Mouse (Mus musculus) c-Kit-positive CD71-negative TER-119-negative erythroid progenitor cells, embryonic 14.5 days (primary cell): ENCODE measurements around the gene Vasn.

Source experiments
- DNase-seq: peaks from one replicate; pipeline ENCODE4 v3.0.0-alpha.2; 2013; ENCODE audit warnings: low read depth

Vasn gene

DNA sequence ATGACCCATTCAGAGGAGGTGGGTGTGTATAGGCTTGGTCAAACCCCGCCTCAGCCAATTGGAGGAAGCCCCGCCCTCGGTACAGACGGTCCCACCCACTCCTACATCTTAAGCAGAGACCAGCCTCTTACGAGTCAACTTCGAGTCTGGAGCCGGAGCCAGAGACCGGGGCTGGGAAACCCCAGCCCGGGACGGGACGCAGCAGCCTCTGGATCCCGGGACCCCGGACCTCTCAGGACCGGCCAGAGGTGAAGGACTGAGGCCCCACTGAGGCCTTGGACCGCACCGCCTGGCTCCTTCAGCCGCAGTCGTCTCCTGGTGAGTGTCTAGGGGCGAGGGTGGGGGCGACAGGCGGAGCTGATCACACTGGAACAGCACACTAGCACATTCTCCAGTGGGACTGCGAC, at the start of gene Vasn, which contains the start of gene Dnaja3:
Vasn (plus strand) TSS at position 111 of the 407 bp plus-strand sequence.
Dnaja3 (plus strand) TSS at position 159 of the 407 bp plus-strand sequence.
- DNase-seq, result peak; percentile 77

DNA sequence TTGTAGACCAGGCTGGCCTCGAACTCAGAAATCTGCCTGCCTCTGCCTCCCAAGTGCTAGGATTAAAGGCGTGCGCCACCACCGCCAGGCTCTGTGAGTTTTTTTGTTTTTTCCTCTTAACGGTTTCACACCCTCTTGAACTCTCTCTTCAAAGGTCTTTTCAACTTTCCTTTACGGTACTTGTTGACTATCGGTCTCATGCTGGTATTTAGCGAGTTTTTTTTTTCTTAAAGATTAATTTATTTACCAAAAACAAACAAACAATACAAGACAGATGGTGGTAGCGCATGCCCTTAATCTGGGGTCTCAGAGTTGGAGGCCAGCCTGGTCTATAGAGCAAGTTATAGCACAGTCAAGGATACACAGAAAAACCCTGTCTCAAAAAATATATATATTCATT, 49.5 kb upstream of the Vasn start:
- DNase-seq, result no peak

DNA sequence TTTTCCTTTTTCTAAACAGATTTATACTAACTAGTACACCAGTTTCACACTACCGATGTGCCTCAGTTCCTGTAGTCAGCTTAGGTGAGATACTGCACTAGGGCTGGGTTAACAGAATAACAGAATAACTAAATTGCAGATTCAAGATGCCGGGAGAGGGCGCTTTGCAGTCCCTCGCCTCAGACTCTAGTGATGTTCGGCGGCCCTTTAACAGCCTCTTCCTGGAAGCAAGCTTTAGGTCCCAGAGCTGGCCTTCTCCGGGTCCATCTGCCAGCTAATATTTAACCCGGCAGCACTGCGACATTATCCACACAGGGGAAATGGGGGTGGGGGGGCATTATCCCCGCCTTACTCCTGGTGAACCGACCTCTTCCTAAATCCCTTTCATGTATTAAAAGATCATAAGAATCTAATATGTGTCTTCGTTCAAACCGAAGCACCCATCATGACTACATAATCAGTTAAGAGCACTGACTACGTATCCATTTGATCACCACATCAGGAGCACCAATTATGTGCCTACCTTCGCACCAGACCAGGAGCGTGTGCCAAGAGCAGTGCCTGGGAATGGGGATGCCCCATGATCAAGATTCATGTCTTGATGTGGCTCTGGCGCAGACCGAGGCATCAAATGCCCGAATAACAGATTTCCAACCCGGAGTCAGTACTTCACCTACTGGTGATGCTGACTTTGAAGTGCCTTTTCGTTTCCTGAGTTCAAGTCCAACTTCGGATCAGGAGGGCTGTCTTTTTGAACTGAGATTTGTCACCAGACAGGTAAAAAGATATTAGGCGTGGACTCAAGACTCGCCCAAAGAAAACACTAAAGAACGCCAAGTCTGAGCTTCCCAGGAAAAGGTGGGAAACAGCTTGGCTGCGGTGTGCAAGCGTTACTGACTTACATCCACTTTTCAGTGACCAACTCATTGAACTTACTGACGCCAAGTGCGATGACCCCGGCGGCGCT, 46.5 kb upstream of the Vasn start:
- no peak for DNase-seq

- DNase-seq, result no peak
Measured at GRCm38 (mm10) chr16:4593971-4594813, 45.5 kb upstream of the Vasn start, which contains the start of gene Glis2. Glis2 (plus strand) TSS chr16:4594713.

DNA sequence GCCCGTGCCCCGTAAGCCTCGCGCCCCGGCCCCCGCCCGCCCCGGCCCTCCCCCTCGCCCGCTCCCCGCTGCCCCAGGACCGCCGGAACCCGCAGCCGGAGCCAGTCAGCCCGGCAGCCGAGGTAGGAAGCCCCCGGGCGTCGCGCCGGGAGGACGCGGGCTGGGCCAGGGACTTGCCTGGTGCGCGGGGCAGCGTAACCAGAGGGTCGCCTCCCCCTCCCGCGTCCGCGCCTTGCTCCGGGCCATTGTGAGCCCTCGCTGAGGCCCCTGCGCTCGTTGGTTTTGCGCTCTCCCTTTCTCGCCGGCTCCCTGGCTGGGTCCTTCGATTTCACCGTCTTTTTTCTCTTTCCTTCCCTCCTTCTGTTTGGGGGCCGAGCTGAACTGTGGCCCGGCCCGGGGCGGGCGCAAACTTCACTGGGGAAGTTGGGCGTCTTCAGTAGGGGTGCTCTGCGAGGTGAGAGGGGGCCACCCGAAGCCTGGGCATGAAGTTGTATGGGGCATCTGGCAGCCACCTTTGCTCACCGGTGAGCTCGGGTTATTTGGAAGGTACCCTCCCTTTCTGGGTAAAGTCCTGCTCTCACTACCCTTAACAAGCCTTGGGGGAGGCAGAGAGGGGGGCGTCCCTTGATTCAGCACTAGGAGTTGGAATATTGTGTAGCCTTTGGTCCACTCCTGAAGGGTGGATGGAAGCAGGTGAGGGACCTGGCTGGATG, 44.8 kb upstream of the Vasn start:
- no peak for DNase-seq

DNA sequence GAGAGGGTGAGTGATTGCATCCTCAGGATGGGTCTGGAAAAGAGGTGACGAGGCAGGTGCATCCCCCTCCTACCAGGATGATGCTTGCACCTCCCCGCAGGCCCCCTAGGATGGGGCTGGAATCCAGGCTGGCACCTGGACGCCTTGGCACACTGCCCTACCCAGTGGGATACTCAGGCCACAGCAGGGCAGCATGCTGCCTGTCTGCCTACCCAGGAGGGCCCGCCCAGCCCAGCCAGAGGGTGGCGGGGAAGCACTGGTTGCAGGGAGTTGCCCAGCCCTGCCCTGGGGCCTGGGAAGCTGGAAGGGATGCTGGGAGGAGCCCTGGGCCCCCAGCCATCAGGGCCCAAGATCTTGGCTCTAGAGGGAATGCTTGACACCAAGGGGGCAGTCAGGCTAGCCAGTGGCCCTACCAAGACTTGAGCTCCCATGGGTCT, 44.2 kb upstream of the Vasn start:
- no peak for DNase-seq

- DNase-seq, result no peak
Measured at GRCm38 (mm10) chr16:4596141-4596728, 43.5 kb upstream of the Vasn start.

DNA sequence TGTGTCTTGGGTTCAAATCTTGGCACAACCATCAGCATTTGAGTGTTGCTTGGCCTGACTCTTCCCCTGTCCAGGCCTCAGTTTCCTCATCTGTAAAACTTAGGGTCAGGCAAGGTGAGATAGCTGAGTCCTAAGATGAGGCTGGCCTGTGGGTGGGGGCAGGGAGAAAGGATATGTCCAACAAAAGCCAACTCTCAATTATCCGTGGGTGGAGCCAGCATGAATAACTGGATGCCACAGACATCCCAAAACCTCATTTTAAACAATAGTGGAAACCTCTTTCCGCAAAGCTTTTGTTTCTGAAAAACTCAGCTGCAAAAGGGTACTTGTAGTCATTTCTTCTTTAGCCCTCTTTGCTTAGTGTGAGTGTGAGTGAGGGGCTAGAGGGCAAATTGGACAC, 42.9 kb upstream of the Vasn start:
- DNase-seq, result no peak

- no peak for DNase-seq
Measured at GRCm38 (mm10) chr16:4597296-4597695, 42.4 kb upstream of the Vasn start.

DNA sequence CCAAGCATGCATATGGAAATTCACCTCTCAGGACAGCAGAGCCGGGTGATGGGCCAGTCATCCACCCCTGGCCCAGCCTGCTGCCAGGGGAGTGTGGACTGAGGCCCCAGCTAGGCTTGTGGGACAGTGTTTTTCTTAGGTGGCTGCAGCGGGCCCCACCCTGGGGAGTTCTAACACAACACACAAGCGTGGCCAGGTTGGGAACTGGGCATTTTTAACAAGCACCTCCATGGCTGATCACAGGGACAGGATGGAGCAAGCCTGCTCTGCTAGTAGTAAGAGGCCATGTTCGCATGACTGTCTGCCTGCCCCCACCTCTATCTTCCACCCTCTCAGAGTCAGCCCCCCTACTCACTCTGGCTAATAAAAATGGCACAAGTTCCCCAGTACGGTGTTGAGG, 41.7 kb upstream of the Vasn start:
- DNase-seq, result no peak

DNA sequence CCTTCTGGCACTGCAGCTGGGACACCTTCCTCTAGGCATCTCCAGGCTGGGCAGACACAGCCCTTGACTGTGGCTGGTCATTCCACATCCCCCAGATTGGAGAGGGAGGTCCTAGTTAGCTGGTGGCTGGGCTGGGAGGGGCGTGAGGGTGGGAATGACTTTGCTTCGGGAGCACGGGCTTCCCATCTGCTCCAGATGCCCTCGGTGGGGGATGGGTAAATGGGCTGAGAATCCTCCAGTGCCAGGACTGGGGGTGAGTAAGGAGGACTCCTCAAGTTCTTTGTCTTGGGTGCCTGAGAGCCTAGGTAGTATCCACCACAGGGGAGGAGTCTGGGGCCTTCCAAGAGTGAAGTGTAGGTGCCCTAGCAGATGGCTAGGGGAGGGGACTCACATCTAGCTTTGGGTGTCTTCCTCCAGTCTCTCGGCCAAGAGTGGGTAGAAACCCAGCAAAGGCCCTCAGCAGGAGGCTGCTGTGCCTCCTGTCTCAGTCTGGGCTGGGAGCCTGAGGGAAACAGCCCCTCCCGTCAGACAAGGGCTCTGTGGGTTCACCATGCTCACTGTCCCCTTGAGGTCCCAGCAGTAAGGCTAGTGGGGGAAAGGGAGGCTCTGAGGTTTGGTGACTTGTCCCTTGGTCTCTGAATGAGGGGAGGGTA, 40.7 kb upstream of the Vasn start:
- DNase-seq, result no peak

- DNase-seq, result no peak
Measured at GRCm38 (mm10) chr16:4599616-4600015, 40.1 kb upstream of the Vasn start.

DNA sequence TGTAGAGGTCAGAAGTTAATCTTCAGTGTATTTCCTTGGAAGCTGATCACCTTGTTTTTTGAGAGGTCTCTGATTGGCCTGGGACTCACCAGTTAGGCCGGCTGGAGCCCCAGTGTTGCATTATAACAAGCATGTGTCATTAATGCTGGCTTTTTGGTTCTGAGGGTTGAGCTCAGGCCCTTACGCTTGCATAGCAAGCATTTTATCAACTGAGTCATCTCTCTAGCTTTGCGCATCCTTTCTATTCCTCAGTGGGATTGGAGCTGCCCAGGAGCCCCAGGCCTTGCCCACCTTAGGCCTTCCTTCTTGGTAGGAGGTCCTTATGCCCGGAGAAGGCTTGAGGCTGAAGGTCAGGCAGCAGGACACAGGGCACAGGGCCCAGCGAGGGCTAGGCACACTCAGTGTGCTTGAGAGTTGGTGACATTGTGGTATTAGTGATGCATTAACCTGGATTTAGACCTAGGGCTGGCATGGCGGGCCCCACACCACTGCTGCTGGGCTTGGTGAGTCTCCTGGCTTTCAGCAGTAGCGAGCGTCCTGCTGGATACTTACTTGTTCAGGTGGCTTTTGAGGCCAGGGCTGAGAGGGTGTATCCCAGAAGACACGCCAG, 38.9 kb upstream of the Vasn start:
- no peak for DNase-seq

DNA sequence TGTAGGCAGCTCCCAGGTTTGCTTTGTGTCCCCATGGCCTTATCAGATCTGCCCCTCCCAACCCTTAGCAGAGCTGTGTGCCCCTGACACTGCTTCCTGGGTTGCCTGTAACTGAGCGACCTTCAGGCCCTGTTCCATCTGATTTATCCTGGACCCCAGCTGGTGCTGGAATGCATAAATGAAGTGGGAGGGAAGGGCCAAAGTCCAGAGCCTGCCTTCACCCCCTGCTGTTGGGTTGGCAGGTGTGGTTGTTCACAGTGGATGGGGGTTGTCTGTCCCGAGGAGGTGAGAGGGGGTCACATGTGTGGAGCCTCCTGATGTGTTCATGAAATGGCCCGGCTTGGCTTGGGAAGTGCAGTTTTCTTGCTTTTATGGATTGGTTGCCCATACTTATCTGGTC, 37.6 kb upstream of the Vasn start:
- DNase-seq, result no peak

DNA sequence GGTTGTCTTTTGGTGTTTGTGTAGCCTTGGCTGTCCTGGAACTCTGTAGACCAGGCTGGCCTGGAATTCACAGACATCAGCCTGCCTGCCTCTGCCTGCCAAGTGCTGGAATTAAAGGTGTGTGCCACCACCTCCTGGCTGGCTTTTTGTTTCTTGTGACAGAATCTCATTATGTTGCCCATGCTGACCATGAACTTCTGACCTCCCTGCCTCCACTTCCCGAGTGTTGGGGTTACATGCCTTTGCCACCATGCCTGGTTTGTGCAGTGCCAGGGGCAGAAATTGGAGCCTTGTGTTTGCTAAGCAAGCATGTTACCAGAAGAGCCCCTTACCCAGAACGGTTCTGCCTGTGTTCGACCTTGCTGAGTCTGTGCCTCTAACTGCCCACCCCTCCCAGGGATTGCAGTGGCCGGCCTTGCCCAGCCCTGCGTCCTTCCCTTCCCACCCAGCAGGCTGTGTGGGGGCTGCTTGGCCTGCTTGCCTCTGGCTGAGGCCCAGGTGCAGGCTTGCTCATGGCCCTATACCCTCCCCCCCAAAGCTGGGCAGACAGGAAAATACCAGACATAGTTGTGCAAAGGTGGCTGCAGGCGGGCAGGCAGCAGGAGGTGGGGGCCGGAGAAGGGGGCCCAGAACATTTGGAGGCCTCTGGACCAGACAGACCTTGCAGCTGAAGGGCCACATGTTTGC, 36.8 kb upstream of the Vasn start:
- no peak for DNase-seq

- no peak for DNase-seq
Measured at GRCm38 (mm10) chr16:4603453-4603837, 36.3 kb upstream of the Vasn start.

- DNase-seq, result no peak
Measured at GRCm38 (mm10) chr16:4604293-4604837, 35.4 kb upstream of the Vasn start.

DNA sequence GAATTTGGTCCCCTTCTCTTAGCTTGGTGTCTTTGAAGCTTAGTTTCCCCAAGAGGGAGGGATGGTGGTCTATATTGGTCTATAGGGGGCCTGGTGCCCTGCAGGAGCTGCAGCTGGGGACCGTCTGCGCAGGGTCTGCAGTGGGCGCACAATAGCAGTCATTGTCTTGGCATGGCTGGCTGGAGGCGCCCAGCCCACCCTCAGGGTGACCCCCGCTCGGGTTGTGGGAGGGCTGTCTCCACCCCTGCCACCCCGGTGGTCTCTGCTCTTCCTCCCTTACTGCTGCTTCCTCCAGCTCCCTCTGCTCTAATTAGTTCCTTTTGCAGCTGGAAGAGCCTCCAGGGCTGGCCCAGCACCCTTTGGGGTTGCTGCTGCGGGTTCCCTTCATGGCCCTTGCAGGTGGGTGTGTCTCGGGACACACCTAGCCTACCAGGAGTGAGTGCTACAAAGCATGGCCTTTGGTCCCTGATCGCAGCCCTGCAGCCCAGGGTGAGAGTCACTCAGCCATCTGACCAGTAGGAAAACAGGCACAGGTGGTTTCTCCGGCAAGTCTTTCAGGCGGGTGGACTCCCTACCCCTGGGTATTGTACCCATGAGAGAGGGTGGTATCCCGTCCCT, 34.1 kb upstream of the Vasn start:
- DNase-seq, result no peak

- DNase-seq, result no peak
Measured at GRCm38 (mm10) chr16:4606431-4607084, 33.2 kb upstream of the Vasn start.
